Mouse (Mus musculus) myocyte (in vitro differentiated cells): ENCODE measurements around the gene Cntn1. TPM values are rescaled to one million over a fixed set of nuclear protein-coding genes. Genes with fewer than 3 reads are reported as not detected.

Experiments used
- H3K27me3 ChIP-seq: one replicate; pipeline ENCODE4 v1.6.1; 2011; ENCODE audit not compliant: control insufficient read depth, insufficient read depth, insufficient read length
- H3K36me3 ChIP-seq: one replicate; pipeline ENCODE4 v1.6.1; 2011; ENCODE audit not compliant: control insufficient read depth, insufficient read depth
- H3K4me2 ChIP-seq: one replicate; pipeline ENCODE4 v1.6.1; 2011; ENCODE audit warnings: low read depth, control low read depth
- H3K4me3 ChIP-seq: one replicate; pipeline ENCODE4 v1.5.1; 2011; ENCODE audit warnings: mild to moderate bottlenecking, control low read depth, moderate library complexity
- H3K79me2 ChIP-seq: one replicate; pipeline ENCODE4 v1.6.1; 2011; ENCODE audit not compliant: control insufficient read depth, insufficient read depth
- H3ac ChIP-seq: one replicate; pipeline ENCODE4 v1.6.1; 2011; ENCODE audit not compliant: control insufficient read depth, insufficient read length
- CEBPB ChIP-seq: IDR thresholded peaks from 2 replicates; pipeline ENCODE4 v1.6.1; 2011; ENCODE audit warnings: mild to moderate bottlenecking, moderate library complexity; ENCODE audit not compliant: poor library complexity, insufficient read depth, severe bottlenecking
- E2F4 ChIP-seq: IDR thresholded peaks from one replicate; pipeline ENCODE4 v1.6.1; 2011; ENCODE audit warnings: mild to moderate bottlenecking, control low read depth, moderate library complexity; ENCODE audit not compliant: insufficient read depth
- MAX ChIP-seq: IDR thresholded peaks from one replicate; pipeline ENCODE4 v1.6.1; 2011; ENCODE audit warnings: low read depth, mild to moderate bottlenecking, control low read depth
- MYOD1 ChIP-seq, 3 experiments: IDR thresholded peaks; one replicate each; pipeline ENCODE4 v1.6.1; 2011; ENCODE audit warnings: control low read depth in 2 of 3, low read depth in 2 of 3, mild to moderate bottlenecking in 2 of 3, moderate library complexity in 1 of 3; ENCODE audit not compliant: insufficient read length in 2 of 3, control insufficient read depth in 1 of 3
- MYOG ChIP-seq, 3 experiments: IDR thresholded peaks; one replicate each; pipeline ENCODE4 v1.6.1; 2011; ENCODE audit warnings: control low read depth in 2 of 3, low read depth in 2 of 3, mild to moderate bottlenecking in 2 of 3; ENCODE audit not compliant: insufficient read length in 2 of 3, control insufficient read depth in 1 of 3, insufficient read depth in 1 of 3
- POLR2A ChIP-seq: IDR thresholded peaks from one replicate; pipeline ENCODE4 v1.6.1; 2011; ENCODE audit warnings: low read depth, mild to moderate bottlenecking, control low read depth, moderate library complexity; ENCODE audit not compliant: insufficient read length
- POLR2AphosphoS2 ChIP-seq: IDR thresholded peaks from one replicate; pipeline ENCODE4 v1.6.1; 2011; ENCODE audit warnings: low read depth, control low read depth; ENCODE audit not compliant: insufficient read length
- REST ChIP-seq: IDR thresholded peaks from one replicate; pipeline ENCODE4 v1.6.1; 2011; ENCODE audit warnings: mild to moderate bottlenecking, control low read depth, moderate library complexity; ENCODE audit not compliant: insufficient read depth, insufficient read length
- SRF ChIP-seq: IDR thresholded peaks from one replicate; pipeline ENCODE4 v1.6.1; 2011; ENCODE audit warnings: low read depth; ENCODE audit not compliant: control insufficient read depth, insufficient read length
- TCF12 ChIP-seq: IDR thresholded peaks from one replicate; pipeline ENCODE4 v1.6.1; 2011; ENCODE audit warnings: mild to moderate bottlenecking, control low read depth; ENCODE audit not compliant: poor library complexity, insufficient read depth, severe bottlenecking
- TCF3 ChIP-seq: IDR thresholded peaks from one replicate; pipeline ENCODE4 v1.6.1; 2011; ENCODE audit warnings: low read depth, control low read depth; ENCODE audit not compliant: insufficient read length
- USF1 ChIP-seq: IDR thresholded peaks from one replicate; pipeline ENCODE4 v1.6.1; 2011; ENCODE audit warnings: low read depth, mild to moderate bottlenecking, control low read depth, moderate library complexity
- polyA plus RNA-seq: library from polyadenylated mRNA; unstranded; fragments of >200 nt; fragmentation: generic; extraction: Trizol; gene quantifications from one replicate; pipeline ENCODE4 v1.2.1, GENCODE M21; 2012; ENCODE audit warnings: missing spikeins

Cntn1 gene
- polyA plus RNA-seq, 1 experiment = 0.01 TPM

DNA sequence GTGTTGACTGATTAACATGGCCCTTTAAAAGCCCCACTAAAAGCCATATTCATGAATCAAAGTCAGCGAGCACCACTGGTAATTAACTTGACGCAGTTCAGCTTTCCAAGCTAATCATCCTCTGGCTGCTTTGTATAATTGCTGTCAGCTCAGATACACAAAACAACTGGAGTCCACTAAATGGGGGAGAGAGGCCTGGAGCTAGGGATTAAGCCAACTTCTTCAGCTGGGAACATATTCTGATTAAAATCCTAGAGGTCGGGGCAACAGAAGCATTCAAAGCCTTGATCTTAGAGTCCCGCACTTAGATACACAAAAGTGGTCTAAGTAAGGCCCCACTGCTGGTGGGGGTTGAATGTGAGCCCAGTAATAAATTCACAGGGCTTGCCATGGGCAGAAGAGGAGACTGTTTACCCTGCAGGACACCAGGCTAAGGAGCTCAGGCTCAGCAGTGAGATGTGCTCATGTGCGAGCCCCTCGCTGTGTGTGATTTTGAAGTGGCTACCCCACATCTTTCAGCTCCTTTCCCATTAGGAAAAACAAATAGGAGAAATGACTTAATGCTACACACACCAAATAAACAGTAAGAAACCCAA, 36.8 kb downstream of the Cntn1 start:
- H3K36me3 ChIP-seq = no peaks in the 10 kb centered on the region
- H3ac ChIP-seq = no peak overlapping the region
- no peaks in the 10 kb centered on the region for H3K27me3 ChIP-seq
- no peaks in the 10 kb centered on the region for H3K79me2 ChIP-seq
- TF ChIP-seq POLR2A (no peak), TCF12 (no peak), REST (no peak), USF1 (no peak), MYOD1 (IDR thresholded peaks at IDR 0.05; ENCODE audit: control insufficient read depth in 1 of 3, insufficient read length in 2 of 3, low read depth in 2 of 3) (no peak), TCF3 (no peak), SRF (no peak), POLR2AphosphoS2 (no peak)
- H3K4me2 ChIP-seq = no peak overlapping the region
- no peak overlapping the region for H3K4me3 ChIP-seq

DNA sequence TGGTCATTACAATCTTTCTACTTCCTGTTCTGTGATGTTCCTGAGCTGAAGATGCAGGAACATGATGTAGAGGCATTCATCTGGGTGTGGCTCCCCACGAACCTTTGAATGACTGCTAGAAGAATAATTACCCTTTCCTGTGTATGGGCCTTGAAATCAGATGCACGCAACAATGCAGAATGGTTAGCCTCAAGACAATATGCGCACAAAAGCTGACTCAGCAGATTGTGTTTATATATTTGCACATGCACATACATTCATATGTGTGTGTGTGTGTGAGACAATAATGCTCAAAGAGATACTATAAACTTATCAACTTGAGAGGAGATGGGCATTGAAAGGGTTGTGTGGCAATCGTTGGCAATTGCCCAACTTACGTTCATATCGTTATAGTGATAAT, 39.8 kb downstream of the Cntn1 start:
- no peak overlapping the region for H3K4me2 ChIP-seq
- no peaks in the 10 kb centered on the region for H3K79me2 ChIP-seq
- H3K27me3 ChIP-seq = no peaks in the 10 kb centered on the region
- H3K36me3 ChIP-seq = no peaks in the 10 kb centered on the region
- TF ChIP-seq POLR2A (no peak), MYOD1 (IDR thresholded peaks at IDR 0.05; ENCODE audit: control insufficient read depth in 1 of 3, insufficient read length in 2 of 3, low read depth in 2 of 3) (no peak), CEBPB (no peak), MYOG (IDR thresholded peaks at IDR 0.05; ENCODE audit: control insufficient read depth in 1 of 3, insufficient read depth in 1 of 3, insufficient read length in 2 of 3, low read depth in 2 of 3) (no peak), SRF (no peak), USF1 (no peak), TCF3 (no peak), E2F4 (no peak), REST (no peak)
- no peak overlapping the region for H3K4me3 ChIP-seq
- H3ac ChIP-seq = no peak overlapping the region

DNA sequence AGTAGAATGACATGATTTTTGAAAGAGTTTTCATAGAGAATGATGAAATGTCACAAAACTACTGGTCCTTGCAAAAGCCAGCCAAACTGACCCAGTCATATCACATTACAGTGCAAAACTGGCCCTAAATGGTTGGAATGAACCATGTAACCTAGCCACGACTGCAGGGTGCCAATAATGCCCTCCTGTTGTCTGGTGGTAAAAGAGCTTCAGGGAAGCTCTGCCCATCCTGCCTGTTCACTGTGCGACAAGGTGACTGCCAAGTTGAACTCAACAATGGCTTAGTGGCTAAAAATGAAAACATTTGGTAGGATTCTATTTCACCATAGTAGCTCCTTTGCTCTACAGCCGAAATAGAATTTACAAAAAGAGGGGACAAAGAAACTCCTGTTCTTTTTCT, 41.1 kb downstream of the Cntn1 start:
- no peak for TF ChIP-seq POLR2AphosphoS2
- no peak for TF ChIP-seq REST
- TF ChIP-seq POLR2A = no peak
- no peak for TF ChIP-seq TCF12
- no peak for TF ChIP-seq CEBPB
- no peak for TF ChIP-seq MYOD1 (IDR thresholded peaks at IDR 0.05; ENCODE audit: control insufficient read depth in 1 of 3, insufficient read length in 2 of 3, low read depth in 2 of 3)
- no peak for TF ChIP-seq SRF
- no peak for TF ChIP-seq MYOG (IDR thresholded peaks at IDR 0.05; ENCODE audit: control insufficient read depth in 1 of 3, insufficient read depth in 1 of 3, insufficient read length in 2 of 3, low read depth in 2 of 3)
- TF ChIP-seq E2F4 = no peak
- no peak for TF ChIP-seq MAX
- TF ChIP-seq TCF3 = no peak
- no peak for TF ChIP-seq USF1
- no peak overlapping the region for H3K4me3 ChIP-seq
- no peaks in the 10 kb centered on the region for H3K27me3 ChIP-seq
- H3K79me2 ChIP-seq = no peaks in the 10 kb centered on the region
- no peak overlapping the region for H3K4me2 ChIP-seq
- no peak overlapping the region for H3ac ChIP-seq
- no peaks in the 10 kb centered on the region for H3K36me3 ChIP-seq

DNA sequence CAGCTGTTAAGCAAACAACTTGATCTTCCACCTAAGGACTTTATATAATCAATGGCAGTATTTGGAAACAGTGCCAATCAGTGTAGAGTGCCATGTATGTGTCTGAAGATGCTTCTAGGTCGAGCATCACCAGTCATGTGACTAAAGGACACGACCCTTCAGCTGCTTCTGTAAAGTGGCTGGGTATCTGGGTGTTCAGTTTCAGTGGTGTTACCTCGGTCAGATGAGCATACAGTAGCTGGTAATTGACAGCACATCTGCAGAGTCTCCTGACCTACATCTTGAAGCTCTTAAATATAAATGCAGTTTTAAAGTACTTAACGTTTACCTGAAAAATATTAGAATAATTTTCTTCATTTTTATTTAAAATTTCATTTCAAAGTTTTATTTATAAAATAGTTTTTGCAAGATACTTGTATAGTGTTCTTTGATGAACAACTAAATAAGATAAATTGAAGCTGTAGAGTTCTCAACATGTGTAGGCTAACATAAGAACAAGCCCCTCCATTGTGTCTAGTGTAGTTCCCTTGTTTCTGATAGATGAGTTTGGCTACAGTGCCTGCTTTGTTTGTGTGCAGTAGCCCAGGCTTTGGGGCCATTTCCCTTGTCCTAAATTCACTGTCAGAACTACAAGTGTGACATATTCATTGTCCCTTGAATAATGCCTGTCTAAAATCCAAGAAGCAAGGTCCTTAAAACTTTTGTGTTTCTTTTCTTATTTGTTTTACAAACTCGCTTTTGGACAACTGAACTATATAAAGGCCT, 48.6 kb downstream of the Cntn1 start:
- no peaks in the 10 kb centered on the region for H3K36me3 ChIP-seq
- no peak overlapping the region for H3ac ChIP-seq
- H3K4me3 ChIP-seq = no peak overlapping the region
- H3K4me2 ChIP-seq = no peak overlapping the region
- no peaks in the 10 kb centered on the region for H3K79me2 ChIP-seq
- H3K27me3 ChIP-seq = no peaks in the 10 kb centered on the region
- TF ChIP-seq TCF3 (no peak), USF1 (no peak), POLR2A (no peak), TCF12 (no peak), POLR2AphosphoS2 (no peak), REST (no peak), E2F4 (no peak), MAX (no peak), SRF (no peak), CEBPB (no peak), MYOD1 (IDR thresholded peaks at IDR 0.05; ENCODE audit: control insufficient read depth in 1 of 3, insufficient read length in 2 of 3, low read depth in 2 of 3) (no peak), MYOG (IDR thresholded peaks at IDR 0.05; ENCODE audit: control insufficient read depth in 1 of 3, insufficient read depth in 1 of 3, insufficient read length in 2 of 3, low read depth in 2 of 3) (no peak)
